Mouse (Mus musculus) embryonic facial prominence, embryonic 10.5 days (tissue): ENCODE results near the gene Fam111a. TPM values are rescaled to one million over a fixed set of nuclear protein-coding genes. Genes with fewer than 3 reads are reported as not detected.

ENCODE experiments used
- DNase-seq: peaks from one replicate; pipeline ENCODE4 v3.0.0-alpha.2; 2017; ENCODE audit warnings: low spot score
- H3K27ac ChIP-seq: fragments of 300-500 bp; sonication (generic); replicated peaks from 2 replicates; pipeline ENCODE4 v1.5.1; 2016; ENCODE audit warnings: mild to moderate bottlenecking
- H3K27me3 ChIP-seq: fragments of 300-500 bp; sonication (generic); replicated peaks from 2 replicates; pipeline ENCODE4 v1.6.1; 2016; ENCODE audit warnings: low read depth, mild to moderate bottlenecking; ENCODE audit not compliant: poor library complexity, severe bottlenecking
- H3K36me3 ChIP-seq: fragments of 300-500 bp; sonication (generic); replicated peaks from 2 replicates; pipeline ENCODE4 v1.6.1; 2016; ENCODE audit warnings: mild to moderate bottlenecking, moderate library complexity
- H3K4me1 ChIP-seq: fragments of 300-500 bp; sonication (generic); 2 replicates; pipeline ENCODE4 v1.6.1; 2016
- H3K4me3 ChIP-seq: fragments of 300-500 bp; sonication (generic); 2 replicates; pipeline ENCODE4 v1.5.1; 2016; ENCODE audit warnings: mild to moderate bottlenecking, moderate library complexity
- H3K9me3 ChIP-seq: fragments of 300-500 bp; sonication (generic); 2 replicates; pipeline ENCODE4 v1.6.1; 2016; ENCODE audit warnings: mild to moderate bottlenecking
- WGBS: fragments of 180-500 bp; shearing (Covaris S2); methylation state at CpG from one replicate; pipeline ENCODE4 v1.1.7; 2016; 5-methylcytosine and 5-hydroxymethylcytosine counted together
- polyA plus RNA-seq: library from polyadenylated mRNA; unstranded; fragments of >200 nt; fragmentation: Nextera tagmentation; extraction: Ambion mirVana; gene quantifications from 2 replicates; pipeline ENCODE4 v1.2.1, GENCODE M21; 2016

The Fam111a gene
- polyA plus RNA-seq, 1 experiment from 2014 or later: 21.4 TPM

DNA sequence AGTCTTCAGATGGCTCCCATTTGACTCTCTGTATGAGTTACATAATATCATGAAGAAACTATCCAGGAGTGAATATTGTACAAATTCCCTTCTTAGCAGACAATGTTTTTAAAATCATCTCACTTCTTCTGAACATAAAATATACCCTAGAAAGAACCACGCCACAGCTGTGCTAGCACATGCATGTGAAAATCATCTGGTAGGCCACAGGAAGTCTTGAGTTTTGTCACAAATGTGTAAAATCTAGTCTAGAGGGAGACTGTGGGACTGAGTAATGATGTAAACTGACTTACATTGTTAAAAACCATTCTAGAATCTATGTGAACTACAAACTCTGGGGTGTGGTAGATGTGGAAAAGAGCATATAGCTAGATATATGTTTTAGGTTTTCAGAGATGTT, 26.1 kb downstream of the Fam111a start:
- DNase-seq: no peak
- Histone ChIP-seq H3K27ac (no peak overlapping the region), H3K36me3 (no peaks in the 10 kb centered on the region; the same call in 1 of the 2 replicates), H3K4me1 (peaks cover 15% of the 10 kb centered on the region), H3K9me3 (no peaks in the 10 kb centered on the region), H3K4me3 (no peak overlapping the region), H3K27me3 (no peaks in the 10 kb centered on the region)
- 82% methylated on average over 1 of the region's 1 CpGs for whole genome bisulfite sequencing

DNA sequence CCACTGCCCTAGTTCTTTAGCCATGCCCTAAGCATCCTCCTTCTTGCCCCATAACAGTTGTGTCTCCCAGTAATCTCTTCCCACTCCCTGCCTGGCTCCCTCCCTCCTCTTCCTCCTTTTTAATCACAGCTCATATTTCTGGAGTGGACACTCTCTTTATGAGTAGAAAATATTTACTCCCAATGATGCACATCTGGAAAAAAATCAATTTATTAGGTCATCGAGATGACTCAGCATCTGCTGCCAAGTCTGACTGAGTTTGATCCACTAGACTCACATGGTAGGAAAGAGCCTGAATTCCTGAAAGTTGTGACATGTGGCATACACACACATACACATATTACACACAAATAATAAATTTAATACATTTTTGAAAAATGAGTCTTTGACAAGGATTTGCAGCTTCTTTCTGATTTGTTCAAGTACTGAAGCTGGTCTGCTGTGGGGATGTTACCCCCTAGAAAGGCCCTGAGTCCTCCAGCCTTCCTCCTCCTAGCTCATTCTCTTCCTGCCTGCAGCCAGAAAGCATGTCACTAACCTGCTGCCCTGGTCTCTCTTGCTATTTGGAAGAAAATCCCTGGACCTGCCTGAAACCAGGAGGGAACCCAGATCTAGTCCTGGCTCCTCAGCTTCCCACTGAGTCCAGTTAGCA, 27.2 kb downstream of the Fam111a start:
- DNase-seq: no peak
- peak overlapping the region; percentile 67 for H3K27ac ChIP-seq

DNA sequence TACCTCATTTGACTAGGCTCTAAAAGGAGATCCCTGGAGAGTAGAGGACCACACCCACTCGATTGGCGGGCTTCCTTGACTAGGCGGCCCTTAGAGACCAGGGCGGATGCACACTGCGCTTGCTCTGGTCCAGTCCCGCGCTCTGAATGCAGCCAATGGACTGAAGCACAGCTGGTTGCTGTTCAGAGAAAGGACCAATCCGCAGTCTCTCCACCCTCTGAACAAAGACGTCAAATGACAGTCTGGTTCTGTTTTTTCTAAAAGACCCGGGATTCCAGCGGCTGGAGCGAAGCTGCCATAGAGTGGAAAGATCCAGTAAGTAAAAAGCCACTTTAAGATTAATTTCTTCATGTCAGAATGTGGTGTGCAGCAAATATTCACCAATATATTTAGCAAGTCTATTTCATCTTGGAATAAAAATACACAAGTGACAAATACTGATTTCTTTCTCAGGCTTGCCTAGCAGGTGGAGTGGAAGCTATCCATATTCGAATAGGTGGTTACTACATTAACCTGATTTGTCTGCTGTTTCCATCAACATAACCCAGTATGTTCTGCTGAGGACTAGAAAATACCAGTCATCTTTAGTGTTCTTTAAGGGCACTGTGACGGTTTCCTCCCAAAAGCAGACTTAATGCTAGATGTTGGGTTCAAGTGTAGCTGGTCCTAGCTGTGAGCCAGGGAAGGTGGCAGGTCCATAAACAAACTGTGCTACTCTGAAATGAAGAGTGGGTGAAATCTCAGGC, 27.9 kb downstream of the Fam111a start:
- H3K36me3 ChIP-seq: peaks cover 15% of the 10 kb centered on the region
- 8% methylated on average over 14 of the region's 14 CpGs for WGBS
- peak; percentile 85 for DNase-seq
- peak overlapping the region; percentile 58 for H3K4me3 ChIP-seq
- H3K27ac ChIP-seq: peak overlapping the region; percentile 70
- H3K4me1 ChIP-seq: peaks cover 15% of the 10 kb centered on the region
- H3K27me3 ChIP-seq: no peaks in the 10 kb centered on the region
- H3K9me3 ChIP-seq: no peaks in the 10 kb centered on the region

More for the DNA sequence above, 27.2 kb downstream of the Fam111a start:
- WGBS: 85% methylated on average over 1 of the region's 1 CpGs
- Histone ChIP-seq H3K4me3 (peak overlapping the region; percentile 58), H3K9me3 (no peaks in the 10 kb centered on the region), H3K27me3 (no peaks in the 10 kb centered on the region), H3K36me3 (peaks cover 8% of the 10 kb centered on the region), H3K4me1 (peaks cover 15% of the 10 kb centered on the region)

DNA sequence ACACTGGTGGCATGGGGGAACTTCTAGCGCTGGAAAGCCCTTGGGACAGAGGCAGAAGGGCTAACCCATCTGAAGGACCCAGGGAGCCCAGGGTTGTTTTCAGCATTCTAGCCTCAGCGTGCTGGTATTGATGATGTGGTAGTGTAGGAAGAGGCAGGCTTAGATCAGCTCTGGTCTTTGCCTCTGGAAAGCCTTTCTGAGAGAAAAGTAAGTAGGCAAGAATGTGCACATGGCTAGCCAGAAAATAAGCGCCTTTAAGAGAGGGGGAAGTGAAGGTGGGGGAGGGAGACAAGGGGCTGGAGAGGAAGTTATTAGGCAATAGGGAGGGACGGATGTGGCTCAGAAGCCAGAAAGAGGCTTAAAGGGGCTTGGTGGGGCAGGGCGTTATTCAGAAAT, 28.5 kb downstream of the Fam111a start:
- H3K27me3 ChIP-seq: no peaks in the 10 kb centered on the region
- H3K4me1 ChIP-seq: peaks cover 15% of the 10 kb centered on the region
- peaks cover 21% of the 10 kb centered on the region for H3K36me3 ChIP-seq
- peak; percentile 17 for DNase-seq
- H3K9me3 ChIP-seq: no peaks in the 10 kb centered on the region
- WGBS: 21% methylated on average over 5 of the region's 5 CpGs
- peak overlapping the region; percentile 70 for H3K27ac ChIP-seq
- H3K4me3 ChIP-seq: peak overlapping the region; percentile 58

DNA sequence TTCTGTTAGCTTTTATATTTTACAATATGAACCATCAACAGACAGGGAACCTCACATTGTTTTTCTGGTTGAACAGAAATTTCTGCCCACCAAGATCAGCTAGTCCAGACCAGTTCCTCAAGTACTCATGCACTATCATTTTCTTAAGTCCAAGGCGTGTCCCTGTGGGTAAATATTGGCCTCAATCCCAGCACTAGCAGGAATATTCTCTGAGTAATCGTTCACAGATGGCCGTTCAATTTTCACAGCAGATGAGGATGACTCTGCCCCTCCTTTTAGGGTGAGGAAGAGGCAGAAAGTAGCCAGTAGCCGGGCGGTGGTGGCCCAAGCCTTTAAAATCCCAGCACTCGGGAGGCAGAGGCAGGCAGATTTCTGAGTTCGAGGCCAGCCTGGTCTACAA, 29.6 kb downstream of the Fam111a start:
- no peaks in the 10 kb centered on the region for H3K9me3 ChIP-seq
- no peak for DNase-seq
- no peak overlapping the region for H3K4me3 ChIP-seq
- 85% methylated on average over 7 of the region's 7 CpGs for WGBS
- no peaks in the 10 kb centered on the region for H3K27me3 ChIP-seq
- H3K27ac ChIP-seq: no peak overlapping the region
- H3K4me1 ChIP-seq: peaks cover 15% of the 10 kb centered on the region
- peaks cover 21% of the 10 kb centered on the region for H3K36me3 ChIP-seq

DNA sequence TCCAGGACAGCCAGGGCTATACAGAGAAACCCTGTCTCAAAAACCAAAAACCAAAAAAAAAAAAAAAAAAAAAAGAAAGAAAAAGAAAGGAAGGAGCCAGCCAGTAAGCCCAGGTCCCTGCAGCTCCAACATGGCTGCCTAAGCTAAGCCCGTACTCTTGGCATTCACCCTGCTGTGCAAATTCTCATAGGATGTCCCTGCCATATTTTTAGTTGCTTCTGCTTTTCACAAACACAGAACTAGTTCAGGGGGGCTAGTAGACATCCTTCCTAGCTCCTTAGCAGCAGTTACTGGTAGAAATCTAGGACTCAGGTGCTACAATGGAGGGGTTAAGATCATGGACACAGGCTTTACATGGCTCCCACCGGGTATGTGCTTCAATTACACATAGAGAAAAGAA, 30.0 kb downstream of the Fam111a start:
- H3K9me3 ChIP-seq: no peaks in the 10 kb centered on the region
- no peak for DNase-seq
- no peak overlapping the region for H3K27ac ChIP-seq
- no peak overlapping the region for H3K4me3 ChIP-seq
- WGBS: 89% methylated on average over 2 of the region's 2 CpGs
- peaks cover 21% of the 10 kb centered on the region for H3K36me3 ChIP-seq
- H3K4me1 ChIP-seq: peaks cover 15% of the 10 kb centered on the region
- no peaks in the 10 kb centered on the region for H3K27me3 ChIP-seq

DNA sequence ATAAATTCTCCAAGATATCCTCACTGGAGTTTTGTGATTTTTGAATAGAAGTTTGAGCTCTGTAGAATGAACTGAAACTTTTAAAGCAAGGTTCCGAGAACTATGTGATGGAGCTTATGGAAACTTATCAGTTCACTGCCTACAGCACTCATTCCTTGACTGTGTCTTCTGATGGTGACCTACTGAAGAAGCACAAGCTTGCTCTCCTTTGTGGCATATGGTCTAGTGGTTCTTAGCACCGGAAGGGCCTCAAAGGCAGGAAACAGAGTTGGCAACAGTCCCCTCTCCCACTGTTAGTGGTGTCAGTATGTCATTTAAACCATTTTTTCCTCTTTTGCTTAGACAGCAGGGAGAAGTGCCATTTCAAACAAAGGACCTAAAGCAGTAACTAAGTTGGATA, 31.1 kb downstream of the Fam111a start:
- H3K27ac ChIP-seq: no peak overlapping the region
- H3K9me3 ChIP-seq: no peaks in the 10 kb centered on the region
- H3K4me3 ChIP-seq: no peak overlapping the region
- WGBS: 92% methylated on average over 2 of the region's 2 CpGs
- H3K4me1 ChIP-seq: peaks cover 15% of the 10 kb centered on the region
- no peak for DNase-seq
- peaks cover 21% of the 10 kb centered on the region for H3K36me3 ChIP-seq
- H3K27me3 ChIP-seq: no peaks in the 10 kb centered on the region

DNA sequence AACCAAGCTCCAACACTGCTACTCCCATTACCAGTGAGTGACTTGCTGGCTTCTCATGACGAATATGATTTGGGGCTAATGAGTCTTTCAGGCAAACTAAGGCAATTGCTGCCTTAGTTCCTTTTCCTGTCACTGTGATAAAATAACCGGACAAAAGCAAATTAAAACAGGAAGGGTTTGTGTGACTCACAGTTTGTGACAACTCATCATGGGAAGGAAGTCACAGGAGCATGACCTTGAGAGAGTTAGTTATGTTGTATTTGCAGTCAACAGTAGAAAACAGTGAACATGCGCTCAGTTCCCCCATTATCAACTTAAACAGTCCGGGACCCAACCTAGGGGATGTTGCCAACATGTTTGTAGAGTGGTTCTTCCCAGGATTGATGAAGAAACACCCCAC, 39.8 kb downstream of the Fam111a start:
- H3K36me3 ChIP-seq: peaks cover 20% of the 10 kb centered on the region
- no peak for DNase-seq
- no peak overlapping the region for H3K4me3 ChIP-seq
- WGBS: 89% methylated on average over 4 of the region's 4 CpGs
- no peaks in the 10 kb centered on the region for H3K4me1 ChIP-seq
- H3K27ac ChIP-seq: no peak overlapping the region
- no peaks in the 10 kb centered on the region for H3K9me3 ChIP-seq
- H3K27me3 ChIP-seq: no peaks in the 10 kb centered on the region

DNA sequence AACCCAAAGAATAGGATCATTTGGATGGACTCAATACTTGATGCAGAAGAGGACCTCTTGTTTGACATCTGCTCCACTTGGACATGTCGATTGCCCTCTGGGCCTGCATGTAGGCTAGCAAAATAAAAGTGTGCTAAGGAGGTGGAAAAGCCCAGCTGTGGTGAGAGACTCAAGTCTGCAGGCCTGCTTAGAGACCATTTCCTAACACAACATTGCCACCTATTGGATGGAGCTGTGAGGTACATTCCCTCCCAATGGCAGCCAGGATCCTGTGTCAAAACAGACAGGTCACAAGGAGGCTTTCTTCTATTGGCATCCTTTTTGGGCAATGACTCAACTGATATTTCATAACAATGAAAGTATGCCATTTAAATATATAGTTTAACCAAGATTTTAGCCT, 46.4 kb downstream of the Fam111a start:
- H3K9me3 ChIP-seq: 0 out of 2 replicates have a peak, but pooled peaks cover 5% of the 10 kb centered on the region
- WGBS: 18% methylated on average over 1 of the region's 1 CpGs
- no peak overlapping the region for H3K27ac ChIP-seq
- peaks cover 13% of the 10 kb centered on the region for H3K4me1 ChIP-seq
- no peak overlapping the region for H3K4me3 ChIP-seq
- peaks cover 12% of the 10 kb centered on the region for H3K36me3 ChIP-seq
- DNase-seq: peak; percentile 60
- peaks cover 6% of the 10 kb centered on the region for H3K27me3 ChIP-seq

DNA sequence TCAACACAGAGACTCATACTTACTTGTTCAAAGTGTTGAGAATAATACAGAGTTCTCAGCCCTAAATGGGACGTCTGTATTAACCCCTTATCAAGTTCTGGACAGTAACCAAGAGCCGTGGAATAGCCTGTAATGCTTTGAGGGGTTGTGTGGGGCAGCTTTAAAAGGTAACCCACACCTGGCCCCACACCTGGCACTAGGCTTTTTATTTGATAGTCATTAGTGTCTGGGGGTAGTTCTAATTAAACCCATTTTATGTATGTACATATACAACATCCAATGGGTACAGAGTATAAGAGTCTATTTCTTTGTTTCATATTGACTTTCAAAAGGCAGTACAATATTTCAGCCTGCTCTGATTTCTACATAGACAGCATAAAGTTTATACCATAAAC, 49.6 kb downstream of the Fam111a start:
- Histone ChIP-seq H3K4me3 (peak overlapping the region; percentile 78), H3K36me3 (no peaks in the 10 kb centered on the region), H3K9me3 (0 out of 2 replicates have a peak, but pooled peaks cover 5% of the 10 kb centered on the region), H3K27ac (no peak overlapping the region), H3K4me1 (peaks cover 14% of the 10 kb centered on the region), H3K27me3 (peaks cover 11% of the 10 kb centered on the region)
- no peak for DNase-seq
- 54% methylated on average over 2 of the region's 2 CpGs for WGBS

DNA sequence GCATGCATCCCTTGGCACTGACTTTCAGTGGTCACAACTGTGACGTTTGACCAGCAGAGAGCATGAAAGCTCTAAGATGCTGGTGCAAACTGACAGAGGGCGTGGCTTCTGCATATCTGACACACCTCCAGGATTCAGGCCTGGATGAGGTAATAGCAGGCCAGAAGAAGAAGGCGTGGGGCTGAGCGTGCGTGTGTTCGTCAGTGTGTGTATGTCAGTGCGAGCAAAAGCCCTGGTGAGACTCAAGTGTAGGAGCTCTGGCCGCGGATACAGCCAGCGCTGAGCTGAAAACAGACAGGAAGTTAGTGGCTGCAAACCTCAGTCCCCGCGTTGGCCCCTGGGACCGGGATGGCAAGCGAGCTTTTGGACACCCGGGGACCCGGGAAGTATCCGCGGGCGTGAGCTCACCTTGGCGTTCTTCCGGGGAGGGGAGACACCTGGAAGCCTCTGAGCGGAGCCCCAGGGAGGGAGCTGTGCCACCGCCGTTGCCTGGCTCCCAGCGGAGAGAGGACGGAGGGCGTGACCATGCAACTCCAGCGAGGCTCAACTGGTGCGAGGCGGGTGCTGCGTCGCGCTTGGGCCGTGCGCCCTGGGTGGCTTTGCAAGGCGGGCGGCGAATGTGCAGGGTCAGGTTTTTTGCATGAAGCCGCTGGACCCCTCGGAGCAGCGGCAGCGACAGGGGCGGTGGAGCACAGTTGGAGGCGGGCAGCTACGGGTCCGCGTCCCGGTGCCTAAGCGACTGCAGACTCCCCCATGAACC, 50.2 kb downstream of the Fam111a start:
- WGBS: under 1% methylated on average over 49 of the region's 49 CpGs
- peak overlapping the region; percentile 66 for H3K27ac ChIP-seq
- peak; percentile 63 for DNase-seq

DNA sequence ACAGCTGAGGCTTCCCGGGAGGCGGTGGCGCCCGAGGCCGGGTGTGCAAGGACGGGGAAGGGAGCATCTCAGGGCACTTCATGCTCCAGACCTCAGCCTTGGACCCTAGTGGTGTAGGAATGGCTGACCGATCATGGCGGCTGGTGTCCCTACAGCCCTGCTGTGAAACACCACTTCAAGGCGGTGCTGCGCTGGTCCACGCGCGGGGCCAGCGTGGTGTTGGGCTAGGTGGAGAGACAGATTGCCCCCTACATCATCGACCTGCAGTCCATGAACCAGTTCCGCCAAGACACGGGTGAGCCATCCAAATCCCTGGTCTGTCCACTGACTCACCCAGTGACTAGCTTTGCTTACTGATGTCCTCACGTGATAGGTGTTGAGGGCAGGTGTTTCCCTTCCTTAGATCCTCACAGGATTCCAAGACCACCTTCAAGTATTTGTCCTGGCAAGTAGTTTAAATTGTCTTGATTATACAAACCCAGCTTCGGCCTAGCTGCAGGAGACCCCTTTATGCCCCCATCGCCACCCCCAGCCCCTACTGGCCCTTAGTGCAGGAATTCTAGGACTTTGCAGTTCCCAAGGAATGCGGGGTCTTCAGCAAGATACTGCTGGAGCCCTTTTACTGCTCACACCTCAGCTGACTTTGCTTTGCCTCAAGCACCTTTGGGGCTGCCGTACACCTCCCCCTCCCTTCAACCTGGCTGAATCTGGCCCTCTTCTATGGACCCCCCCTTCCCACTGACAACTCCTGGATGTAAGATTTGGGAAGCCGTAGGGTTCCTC, 50.9 kb downstream of the Fam111a start:
- peak overlapping the region; percentile 66; the same call in 1 of the 2 replicates for H3K27ac ChIP-seq
- WGBS: 18% methylated on average over 23 of the region's 23 CpGs
- no peaks in the 10 kb centered on the region for H3K36me3 ChIP-seq
- peaks cover 14% of the 10 kb centered on the region for H3K4me1 ChIP-seq
- H3K27me3 ChIP-seq: peaks cover 11% of the 10 kb centered on the region
- 0 out of 2 replicates have a peak, but pooled peaks cover 5% of the 10 kb centered on the region for H3K9me3 ChIP-seq
- DNase-seq: no peak
- peak overlapping the region; percentile 78 for H3K4me3 ChIP-seq

More for the DNA sequence above, 50.2 kb downstream of the Fam111a start:
- Histone ChIP-seq H3K4me3 (peak overlapping the region; percentile 78), H3K36me3 (no peaks in the 10 kb centered on the region), H3K4me1 (peaks cover 14% of the 10 kb centered on the region), H3K9me3 (0 out of 2 replicates have a peak, but pooled peaks cover 5% of the 10 kb centered on the region), H3K27me3 (peaks cover 11% of the 10 kb centered on the region)
